Mouse (Mus musculus) cerebellum, postnatal 25 days (tissue): ENCODE data around the gene Bicd2.
A peak's percentile ranks its signal among the peaks of the same experiment; 100 is the strongest.

ENCODE experiments used
- DNase-seq, 2 experiments: peaks; one replicate each; pipeline ENCODE4 v3.0.0; 2021; ENCODE audit warnings: mixed read lengths in 2 of 2

Gene Bicd2

GRCm38 (mm10) chr13:49407795-49408194 is 66.4 kb downstream of the Bicd2 start:
- no peak for DNase-seq

GRCm38 (mm10) chr13:49420754-49421605 is 79.6 kb downstream of the Bicd2 start, which contains the start of gene Ippk:
TSS of gene Ippk (plus strand) at chr13:49421249.
- peak; percentile 98 to 99 for DNase-seq

- no peak for DNase-seq
Observed at GRCm38 (mm10) chr13:49421606-49421917, 80.2 kb downstream of the Bicd2 start.

GRCm38 (mm10) chr13:49421959-49422358 is 80.6 kb downstream of the Bicd2 start:
- DNase-seq, result no peak

DNA sequence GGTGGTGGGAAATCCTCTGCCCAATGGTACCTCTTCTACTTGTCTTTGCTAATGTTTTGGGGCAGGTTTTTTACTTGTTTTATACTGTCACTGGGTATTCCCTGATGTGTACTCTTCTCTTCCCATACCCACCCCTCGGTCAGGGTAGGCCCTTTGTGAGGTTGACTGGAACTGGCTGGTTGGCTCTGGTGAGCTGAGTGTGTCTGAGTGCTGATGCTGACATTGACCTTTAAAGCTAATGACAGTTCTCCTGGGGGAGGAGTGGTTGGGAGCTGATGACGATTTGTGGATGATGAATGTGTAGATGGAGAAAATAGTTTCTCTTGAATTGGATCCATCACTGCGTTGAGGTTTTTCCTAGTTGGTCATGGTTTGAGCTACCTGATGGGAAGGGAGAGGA is 85.4 kb downstream of the Bicd2 start:
- no peak for DNase-seq

DNA sequence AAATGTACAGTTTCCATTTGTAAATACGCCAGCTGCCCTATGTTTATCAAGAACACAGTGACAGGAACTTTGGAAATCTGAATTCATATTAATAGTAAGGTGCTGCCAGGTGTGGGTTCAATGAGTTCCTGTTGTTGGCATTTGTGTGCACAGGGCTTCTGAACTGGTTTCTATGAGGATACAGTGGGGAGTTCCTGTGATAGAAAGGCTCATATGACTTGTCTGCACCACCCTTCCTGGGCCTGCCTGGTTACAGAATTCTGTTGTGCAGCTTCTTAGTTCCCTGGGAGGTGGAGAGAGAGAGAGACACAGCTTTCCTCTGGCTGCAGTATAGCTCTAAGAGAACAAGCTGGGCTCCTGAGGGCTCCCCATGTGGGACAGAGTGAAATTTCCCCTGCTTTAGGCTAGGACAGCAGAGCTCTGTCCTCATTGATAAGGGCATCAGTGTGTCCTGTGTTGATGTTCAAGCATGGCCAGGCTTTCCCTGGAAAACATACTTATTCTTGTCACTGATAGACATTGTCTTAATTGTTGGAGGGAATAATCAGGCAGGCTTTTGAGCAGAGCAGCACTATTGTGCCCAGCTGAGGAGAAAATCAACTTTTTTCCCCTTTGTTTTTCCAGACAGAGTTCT is 86.8 kb downstream of the Bicd2 start:
- no peak for DNase-seq

DNA sequence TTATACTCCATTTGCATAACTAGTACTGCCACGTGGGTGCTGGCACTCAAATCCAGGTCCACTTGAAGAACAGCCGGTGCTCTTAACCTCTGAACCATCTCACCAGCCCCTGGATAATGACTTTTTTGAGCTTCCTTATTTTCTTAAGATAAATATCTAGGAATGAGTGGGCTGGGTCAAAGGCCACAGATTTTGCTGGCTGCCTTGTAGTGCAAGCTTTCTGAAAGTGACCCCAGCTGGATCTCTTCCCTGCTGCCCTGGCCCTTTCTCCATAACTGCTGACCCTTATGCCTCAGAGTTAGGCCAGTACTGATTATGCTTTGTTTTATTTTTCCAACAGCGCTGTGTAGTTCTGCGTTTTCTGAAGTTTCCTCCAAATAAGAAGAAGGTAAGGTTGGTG is 89.1 kb downstream of the Bicd2 start:
- DNase-seq, result no peak

- no peak for DNase-seq
Observed at GRCm38 (mm10) chr13:49433268-49434029, 92.1 kb downstream of the Bicd2 start.

DNA sequence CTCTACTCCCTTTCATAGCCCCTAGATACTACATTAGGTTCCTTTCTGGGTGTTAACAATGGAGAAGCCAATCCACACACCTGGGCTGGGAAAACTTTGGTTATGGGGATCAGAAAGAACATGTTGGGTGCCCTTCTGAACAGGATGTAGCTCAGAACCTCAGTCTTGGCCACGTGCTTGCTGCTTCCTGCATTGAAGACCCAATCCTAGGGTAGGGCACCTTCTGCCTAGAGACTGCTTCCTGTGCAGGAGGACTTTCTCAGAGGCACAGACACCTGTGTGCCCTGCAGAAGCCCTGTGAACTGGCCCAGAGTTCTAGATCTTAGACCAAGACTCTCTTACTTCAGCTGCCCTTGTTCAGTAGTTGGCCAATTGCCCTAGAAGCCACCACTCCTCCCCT is 94.4 kb downstream of the Bicd2 start:
- no peak for DNase-seq

DNA sequence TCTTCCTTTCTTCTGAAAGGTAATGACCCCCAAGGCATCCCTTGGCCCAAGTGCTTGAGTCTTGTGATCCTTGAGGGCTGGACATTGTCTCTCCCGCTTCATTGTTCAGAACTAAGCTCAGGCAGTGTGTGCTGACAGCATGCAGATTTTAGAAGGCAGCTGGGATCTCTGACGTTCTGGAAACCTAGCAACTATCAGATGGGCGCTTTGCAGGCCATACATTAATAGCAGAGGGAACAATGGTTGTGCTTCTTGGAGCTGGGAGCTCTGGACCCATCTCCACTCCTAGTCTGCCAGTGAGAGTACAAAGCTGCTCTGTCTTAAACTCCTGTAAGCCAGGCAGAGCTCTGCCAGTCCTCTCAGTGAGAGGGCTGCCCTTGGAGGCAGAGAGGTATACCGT is 94.8 kb downstream of the Bicd2 start:
- DNase-seq, result no peak
